Mouse (Mus musculus) right cerebral cortex, postnatal 14 days (tissue): ENCODE data around the gene Lrrc55.

Experiments
- DNase-seq: peaks from one replicate; pipeline ENCODE4 v3.0.0; 2022

Gene Lrrc55

GRCm38 (mm10) chr2:85168327-85168726 is 28.7 kb downstream of the Lrrc55 start:
- no peak for DNase-seq

- DNase-seq, result no peak
These were observed 29.4 kb downstream of the Lrrc55 start for GRCm38 (mm10) chr2:85167624-85168023.

GRCm38 (mm10) chr2:85163311-85164047 is 33.5 kb downstream of the Lrrc55 start:
- DNase-seq, result no peak

GRCm38 (mm10) chr2:85161638-85162093 is 35.3 kb downstream of the Lrrc55 start:
- DNase-seq, result no peak

- DNase-seq, result no peak
These were observed 35.9 kb downstream of the Lrrc55 start for GRCm38 (mm10) chr2:85160901-85161637.

GRCm38 (mm10) chr2:85157382-85157781 is 39.6 kb downstream of the Lrrc55 start:
- DNase-seq, result no peak

GRCm38 (mm10) chr2:85156136-85156535 is 40.9 kb downstream of the Lrrc55 start:
- no peak for DNase-seq

- no peak for DNase-seq
These were observed 41.7 kb downstream of the Lrrc55 start for GRCm38 (mm10) chr2:85155334-85155733.

GRCm38 (mm10) chr2:85151233-85151632 is 45.8 kb downstream of the Lrrc55 start:
- DNase-seq, result no peak

- no peak for DNase-seq
These were observed 46.6 kb downstream of the Lrrc55 start for GRCm38 (mm10) chr2:85150373-85150772.

GRCm38 (mm10) chr2:85147481-85147880 is 49.5 kb downstream of the Lrrc55 start:
- no peak for DNase-seq

- no peak for DNase-seq
These were observed 51.7 kb downstream of the Lrrc55 start for GRCm38 (mm10) chr2:85145346-85145745.

GRCm38 (mm10) chr2:85144908-85145307 is 52.1 kb downstream of the Lrrc55 start:
- DNase-seq, result no peak

- DNase-seq, result no peak
These were observed 56.2 kb downstream of the Lrrc55 start for GRCm38 (mm10) chr2:85140833-85141232.

- DNase-seq, result no peak
These were observed 57.2 kb downstream of the Lrrc55 start for GRCm38 (mm10) chr2:85139846-85140245.

GRCm38 (mm10) chr2:85139393-85139792 is 57.6 kb downstream of the Lrrc55 start:
- no peak for DNase-seq

- DNase-seq, result no peak
These were observed 58.9 kb downstream of the Lrrc55 start for GRCm38 (mm10) chr2:85138143-85138542.

GRCm38 (mm10) chr2:85137601-85138140 is 59.3 kb downstream of the Lrrc55 start:
- no peak for DNase-seq

GRCm38 (mm10) chr2:85136831-85137520 is 60.0 kb downstream of the Lrrc55 start:
- DNase-seq, result no peak

- DNase-seq, result no peak
These were observed 60.9 kb downstream of the Lrrc55 start, which contains the start of gene Aplnr for GRCm38 (mm10) chr2:85136089-85136488. TSS of gene Aplnr (plus strand) at chr2:85136225.

GRCm38 (mm10) chr2:85135099-85135498 is 61.9 kb downstream of the Lrrc55 start:
- DNase-seq, result no peak

- DNase-seq, result no peak
These were observed 64.8 kb downstream of the Lrrc55 start for GRCm38 (mm10) chr2:85132204-85132603.

- DNase-seq, result no peak
These were observed 65.3 kb downstream of the Lrrc55 start for GRCm38 (mm10) chr2:85131724-85132123.
